Mouse (Mus musculus) cerebellum, adult 2 months (tissue): Measurements from ENCODE around the gene Arhgef3.

Experiments
- CTCF ChIP-seq: fragments of 200-500 bp; IDR thresholded peaks from 2 replicates; pipeline ENCODE4 v1.5.1; 2011; ENCODE audit warnings: low read depth, mild to moderate bottlenecking, control low read depth, low read length, moderate library complexity, borderline replicate concordance; ENCODE audit not compliant: insufficient read depth
- POLR2A ChIP-seq: fragments of 200-500 bp; IDR thresholded peaks from 2 replicates; pipeline ENCODE4 v1.6.1; 2011; ENCODE audit warnings: low read length, control low read depth, borderline replicate concordance; ENCODE audit not compliant: insufficient read depth

- TF ChIP-seq CTCF (no peak), POLR2A (no peak)
Measured at GRCm38 (mm10) chr14:27235897-27236553, 121.3 kb downstream of the Arhgef3 start.
